Mouse (Mus musculus) stomach, postnatal 0 days (tissue): ENCODE results near the gene Upp2.

ENCODE experiments used
- CTCF ChIP-seq: IDR thresholded peaks from 2 replicates; pipeline ENCODE4 v1.5.1; 2016; ENCODE audit warnings: antibody characterized with exemption, low read depth, mild to moderate bottlenecking, moderate library complexity
- EP300 ChIP-seq: optimal IDR thresholded peaks from 2 replicates; pipeline ENCODE3; 2016; ENCODE audit warnings: antibody characterized with exemption

DNA sequence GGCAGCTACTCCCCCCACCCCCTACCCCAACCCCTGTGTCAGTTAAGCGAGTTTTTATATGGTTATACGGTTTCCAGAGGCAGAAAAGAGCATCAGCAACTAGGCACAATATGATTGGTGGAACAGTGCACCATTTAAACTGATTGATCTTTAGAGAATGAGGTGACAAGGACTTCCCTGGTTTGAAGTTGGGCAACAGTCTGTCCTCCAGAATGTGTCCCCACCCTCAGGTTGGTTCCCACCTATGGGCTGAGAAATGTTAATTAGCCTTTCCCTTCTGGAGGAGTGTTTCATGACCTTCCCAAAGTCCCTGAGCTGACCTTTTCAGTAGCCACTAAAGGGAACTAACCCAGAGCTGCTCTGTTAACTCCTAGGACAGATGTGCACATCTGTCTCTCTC lies 58.6 kb downstream of the Upp2 start:
- TF ChIP-seq CTCF (no peak), EP300 (no peak)
